Mouse (Mus musculus): ENCODE results near the gene Mcrip1. TPM values are rescaled to one million over a fixed set of nuclear protein-coding genes. Genes with fewer than 3 reads are reported as not detected.
A peak's percentile ranks its signal among the peaks of the same experiment; 100 is the strongest.

The Mcrip1 gene
- polyA plus RNA-seq, 1 experiment from 2014 or later: 252 TPM

- Histone ChIP-seq H3K4me1 (ENCODE audit: control insufficient read depth, insufficient read depth, low read length) (0 out of 2 replicates have a peak, but pooled peaks cover under 1% of the 10 kb centered on the region), H3K27me3 (ENCODE audit: control insufficient read depth, insufficient read depth, low read length) (no peaks in the 10 kb centered on the region), H3K9ac (ENCODE audit: low read length) (no peak overlapping the region), H3K4me2 (ENCODE audit: low read depth, severe bottlenecking) (no peak overlapping the region), H3K4me3 (ENCODE audit: low read depth, low read length) (no peak overlapping the region), H3K9me3 (ENCODE audit: control insufficient read depth, low read length) (no peaks in the 10 kb centered on the region), H3K27ac (replicated peaks; ENCODE audit: low read depth, low read length) (no peak overlapping the region), H3K36me3 (ENCODE audit: control insufficient read depth, insufficient read depth, low read length) (peaks cover 9% of the 10 kb centered on the region; the same call in 1 of the 2 replicates)
- DNase-seq (ENCODE audit: low spot score) (no peak), ATAC-seq (ENCODE audit: insufficient number of reproducible peaks, low FRiP score, low TSS enrichment, low read depth) (no peak)
- WGBS: 79% methylated on average over 2 of the region's 2 CpGs
Observed at GRCm38 (mm10) chr11:120555260-120555659, 5.7 kb upstream of the Mcrip1 start.

DNA sequence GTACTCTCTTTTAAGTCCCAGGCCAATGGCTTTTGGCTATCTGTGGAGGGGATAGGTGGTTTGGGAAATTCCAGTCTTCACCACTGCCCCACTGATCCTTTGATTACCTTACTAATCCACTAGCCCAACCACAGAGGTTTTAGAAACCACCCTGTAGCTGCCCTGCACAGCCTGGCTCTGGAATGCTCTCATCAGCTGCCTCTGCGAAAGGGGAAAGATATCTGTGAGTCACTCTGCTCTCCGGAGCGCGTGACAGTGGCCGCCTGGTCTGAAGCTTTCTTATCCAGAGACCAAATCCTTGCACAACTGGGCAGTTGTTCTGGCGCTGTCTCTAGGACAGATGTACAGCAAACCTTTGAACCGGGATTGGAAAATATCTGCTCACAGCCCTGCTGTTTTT is 5.3 kb upstream of the Mcrip1 start:
- DNase-seq (ENCODE audit: low spot score) (no peak), ATAC-seq (ENCODE audit: insufficient number of reproducible peaks, low FRiP score, low TSS enrichment, low read depth) (no peak)
- 82% methylated on average over 7 of the region's 7 CpGs for WGBS
- Histone ChIP-seq H3K4me3 (ENCODE audit: low read depth, low read length) (no peak overlapping the region), H3K27ac (replicated peaks; ENCODE audit: low read depth, low read length) (no peak overlapping the region), H3K9me3 (ENCODE audit: control insufficient read depth, low read length) (no peaks in the 10 kb centered on the region), H3K27me3 (ENCODE audit: control insufficient read depth, insufficient read depth, low read length) (no peaks in the 10 kb centered on the region), H3K36me3 (ENCODE audit: control insufficient read depth, insufficient read depth, low read length) (peaks cover 4% of the 10 kb centered on the region; the same call in 1 of the 2 replicates), H3K4me1 (ENCODE audit: control insufficient read depth, insufficient read depth, low read length) (0 out of 2 replicates have a peak, but pooled peaks cover 3% of the 10 kb centered on the region), H3K9ac (ENCODE audit: low read length) (no peak overlapping the region), H3K4me2 (ENCODE audit: low read depth, severe bottlenecking) (no peak overlapping the region)

- Histone ChIP-seq H3K4me3 (ENCODE audit: low read depth, low read length) (no peak overlapping the region), H3K27me3 (ENCODE audit: control insufficient read depth, insufficient read depth, low read length) (no peaks in the 10 kb centered on the region), H3K4me1 (ENCODE audit: control insufficient read depth, insufficient read depth, low read length) (peaks cover 13% of the 10 kb centered on the region), H3K36me3 (ENCODE audit: control insufficient read depth, insufficient read depth, low read length) (no peaks in the 10 kb centered on the region; the same call in 1 of the 2 replicates), H3K4me2 (ENCODE audit: low read depth, severe bottlenecking) (no peak overlapping the region), H3K27ac (replicated peaks; ENCODE audit: low read depth, low read length) (no peak overlapping the region), H3K9me3 (ENCODE audit: control insufficient read depth, low read length) (no peaks in the 10 kb centered on the region), H3K9ac (ENCODE audit: low read length) (no peak overlapping the region)
- DNase-seq (ENCODE audit: low spot score) (no peak), ATAC-seq (ENCODE audit: insufficient number of reproducible peaks, low FRiP score, low TSS enrichment, low read depth) (no peak)
- WGBS: 80% methylated on average over 5 of the region's 5 CpGs
Observed at GRCm38 (mm10) chr11:120552736-120553135, 3.2 kb upstream of the Mcrip1 start.

- Histone ChIP-seq H3K4me2 (ENCODE audit: low read depth, severe bottlenecking) (peak within 1 kb of the TSS; percentile 88), H3K27me3 (ENCODE audit: control insufficient read depth, insufficient read depth, low read length) (no peaks in the 10 kb centered on the region), H3K4me3 (ENCODE audit: low read depth, low read length) (peak within 1 kb of the TSS; percentile 95), H3K36me3 (ENCODE audit: control insufficient read depth, insufficient read depth, low read length) (no peaks in the 10 kb centered on the region; the same call in 1 of the 2 replicates), H3K27ac (replicated peaks; ENCODE audit: low read depth, low read length) (0 out of 2 replicates have a peak within 1 kb of the TSS, but pooled peaks have one; percentile 10), H3K9me3 (ENCODE audit: control insufficient read depth, low read length) (no peaks in the 10 kb centered on the region), H3K9ac (ENCODE audit: low read length) (peak within 1 kb of the TSS; percentile 98), H3K4me1 (ENCODE audit: control insufficient read depth, insufficient read depth, low read length) (peaks cover 15% of the 10 kb centered on the region)
- ATAC-seq (ENCODE audit: insufficient number of reproducible peaks, low FRiP score, low TSS enrichment, low read depth): no peak
- 95% methylated on average over 28 of the region's 28 CpGs for WGBS
- DNase-seq (ENCODE audit: low spot score): no peak
Observed at GRCm38 (mm10) chr11:120550810-120551440, 1.4 kb upstream of the Mcrip1 start, which contains the start of gene Ppp1r27. Ppp1r27 (minus strand) TSS chr11:120551132.

DNA sequence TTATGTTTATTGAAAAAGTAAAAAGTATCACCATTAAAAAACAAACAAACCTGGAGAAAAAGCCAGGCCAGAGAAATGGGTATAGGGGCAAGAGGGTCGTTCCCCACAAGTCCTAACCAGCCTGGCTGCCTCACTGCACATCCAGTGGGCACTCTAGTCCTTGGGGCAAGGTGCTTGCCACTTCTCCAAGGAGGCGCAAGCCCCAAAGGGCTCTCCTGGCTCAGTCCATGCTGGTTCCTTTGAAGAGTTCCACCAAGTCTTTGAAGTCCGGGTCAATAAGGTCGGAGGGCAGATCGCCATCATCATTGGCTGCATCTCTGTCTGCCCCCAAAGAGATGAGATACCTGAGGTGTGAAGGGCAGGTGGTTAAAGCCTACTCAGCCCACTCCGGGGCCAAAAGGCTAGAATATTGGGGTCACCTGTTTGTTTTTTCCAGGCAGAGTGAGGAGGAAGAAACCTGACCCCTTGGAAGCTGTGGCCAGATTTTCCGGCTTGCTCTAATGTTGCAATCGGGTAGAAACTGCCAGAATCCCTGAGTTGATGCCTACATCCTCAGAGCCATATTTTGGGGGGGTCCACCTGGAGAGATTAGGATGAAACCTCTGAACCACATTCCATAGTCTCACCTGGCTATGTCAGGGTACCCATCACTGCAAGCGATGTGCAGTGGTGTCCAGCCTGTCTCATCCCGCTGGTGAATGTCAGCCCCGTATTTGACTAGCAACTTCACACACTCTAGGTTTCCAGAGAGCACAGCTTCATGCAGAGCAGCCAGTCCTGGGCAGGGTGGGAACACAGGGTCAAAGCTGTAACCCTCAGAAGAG is 671 bp upstream of the Mcrip1 start:
- Histone ChIP-seq H3K9ac (ENCODE audit: low read length) (peak overlapping the region; percentile 98), H3K36me3 (ENCODE audit: control insufficient read depth, insufficient read depth, low read length) (no peaks in the 10 kb centered on the region; the same call in 1 of the 2 replicates), H3K27me3 (ENCODE audit: control insufficient read depth, insufficient read depth, low read length) (no peaks in the 10 kb centered on the region), H3K9me3 (ENCODE audit: control insufficient read depth, low read length) (no peaks in the 10 kb centered on the region), H3K4me2 (ENCODE audit: low read depth, severe bottlenecking) (peak overlapping the region; percentile 88), H3K4me3 (ENCODE audit: low read depth, low read length) (peak overlapping the region; percentile 95), H3K27ac (replicated peaks; ENCODE audit: low read depth, low read length) (0 out of 2 replicates have a peak overlapping the region, but pooled peaks have one; percentile 10), H3K4me1 (ENCODE audit: control insufficient read depth, insufficient read depth, low read length) (peaks cover 15% of the 10 kb centered on the region)
- WGBS: 68% methylated on average over 11 of the region's 11 CpGs
- peak; percentile 24 for DNase-seq (ENCODE audit: low spot score)
- 0 out of 2 replicates have a peak, but pooled peaks have one; percentile 26 for ATAC-seq (ENCODE audit: insufficient number of reproducible peaks, low FRiP score, low TSS enrichment, low read depth)

GRCm38 (mm10) chr11:120548786-120549167 is 750 bp downstream of the Mcrip1 start:
- Histone ChIP-seq H3K9ac (ENCODE audit: low read length) (peak overlapping the region; percentile 98), H3K4me2 (ENCODE audit: low read depth, severe bottlenecking) (peak overlapping the region; percentile 88), H3K36me3 (ENCODE audit: control insufficient read depth, insufficient read depth, low read length) (peaks cover 12% of the 10 kb centered on the region), H3K9me3 (ENCODE audit: control insufficient read depth, low read length) (no peaks in the 10 kb centered on the region), H3K27me3 (ENCODE audit: control insufficient read depth, insufficient read depth, low read length) (no peaks in the 10 kb centered on the region), H3K4me1 (ENCODE audit: control insufficient read depth, insufficient read depth, low read length) (peaks cover 15% of the 10 kb centered on the region), H3K4me3 (ENCODE audit: low read depth, low read length) (peak overlapping the region; percentile 95), H3K27ac (replicated peaks; ENCODE audit: low read depth, low read length) (peak overlapping the region; percentile 85)
- 37% methylated on average over 7 of the region's 7 CpGs for WGBS
- ATAC-seq (ENCODE audit: insufficient number of reproducible peaks, low FRiP score, low TSS enrichment, low read depth) (no peak), DNase-seq (ENCODE audit: low spot score) (no peak)

DNA sequence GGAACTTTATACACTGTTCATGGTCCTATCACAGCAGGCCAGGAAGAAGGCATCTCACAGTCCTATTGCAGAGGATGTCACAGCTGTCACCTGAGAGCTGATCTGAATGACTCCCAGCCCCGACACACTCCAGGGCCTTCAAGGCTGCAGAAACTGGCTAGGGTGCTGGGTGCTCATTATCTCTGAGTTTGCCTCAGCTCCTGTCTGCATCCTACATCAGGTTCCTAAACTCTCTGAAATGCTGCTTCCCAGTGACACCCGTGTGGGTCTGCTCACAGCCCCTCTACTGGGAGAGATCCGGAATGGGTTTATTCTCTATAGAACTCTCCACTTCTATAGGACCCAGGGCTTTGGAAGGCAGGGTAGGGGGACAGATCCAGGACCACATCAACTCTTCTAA is 1.3 kb downstream of the Mcrip1 start:
- no peak for ATAC-seq (ENCODE audit: insufficient number of reproducible peaks, low FRiP score, low TSS enrichment, low read depth)
- H3K27me3 ChIP-seq (ENCODE audit: control insufficient read depth, insufficient read depth, low read length): no peaks in the 10 kb centered on the region
- H3K4me1 ChIP-seq (ENCODE audit: control insufficient read depth, insufficient read depth, low read length): peaks cover 15% of the 10 kb centered on the region
- H3K4me3 ChIP-seq (ENCODE audit: low read depth, low read length): peak overlapping the region; percentile 95; the same call in 1 of the 2 replicates
- H3K27ac ChIP-seq (replicated peaks; ENCODE audit: low read depth, low read length): no peak overlapping the region
- peak overlapping the region; percentile 98; the same call in 1 of the 2 replicates for H3K9ac ChIP-seq (ENCODE audit: low read length)
- peak overlapping the region; percentile 88 for H3K4me2 ChIP-seq (ENCODE audit: low read depth, severe bottlenecking)
- 88% methylated on average over 3 of the region's 3 CpGs for WGBS
- H3K9me3 ChIP-seq (ENCODE audit: control insufficient read depth, low read length): no peaks in the 10 kb centered on the region
- no peak for DNase-seq (ENCODE audit: low spot score)
- peaks cover 17% of the 10 kb centered on the region for H3K36me3 ChIP-seq (ENCODE audit: control insufficient read depth, insufficient read depth, low read length)

DNA sequence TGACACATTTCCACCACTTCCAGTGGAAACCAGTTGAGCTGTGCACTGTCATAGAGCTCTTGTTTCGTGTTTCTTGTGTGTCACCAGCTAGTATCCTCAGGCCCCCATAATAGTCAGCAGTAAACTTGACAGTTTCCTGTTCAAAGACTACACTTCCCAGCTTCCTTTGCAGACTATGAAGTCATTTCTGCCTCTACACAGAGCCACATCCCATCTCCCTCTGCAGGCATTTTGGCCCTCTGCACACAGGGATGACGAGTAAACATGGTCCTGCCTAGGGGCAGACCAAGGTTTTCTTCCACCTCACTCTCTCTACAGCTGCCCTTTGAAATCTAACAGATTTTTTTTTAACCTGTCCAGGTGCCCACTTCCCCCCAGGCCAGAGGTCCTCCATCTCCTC is 2.1 kb downstream of the Mcrip1 start:
- H3K4me2 ChIP-seq (ENCODE audit: low read depth, severe bottlenecking): no peak overlapping the region
- H3K27me3 ChIP-seq (ENCODE audit: control insufficient read depth, insufficient read depth, low read length): no peaks in the 10 kb centered on the region
- H3K9me3 ChIP-seq (ENCODE audit: control insufficient read depth, low read length): no peaks in the 10 kb centered on the region
- ATAC-seq (ENCODE audit: insufficient number of reproducible peaks, low FRiP score, low TSS enrichment, low read depth) (no peak), DNase-seq (ENCODE audit: low spot score) (no peak)
- H3K27ac ChIP-seq (replicated peaks; ENCODE audit: low read depth, low read length): no peak overlapping the region
- peaks cover 15% of the 10 kb centered on the region for H3K4me1 ChIP-seq (ENCODE audit: control insufficient read depth, insufficient read depth, low read length)
- H3K9ac ChIP-seq (ENCODE audit: low read length): no peak overlapping the region
- H3K4me3 ChIP-seq (ENCODE audit: low read depth, low read length): no peak overlapping the region
- WGBS: 72% methylated on average over 2 of the region's 2 CpGs
- H3K36me3 ChIP-seq (ENCODE audit: control insufficient read depth, insufficient read depth, low read length): peaks cover 22% of the 10 kb centered on the region
